Mouse (Mus musculus): ENCODE results near the gene Yes1. TPM values are rescaled to one million over a fixed set of nuclear protein-coding genes. Genes with fewer than 3 reads are reported as not detected.

Gene Yes1
- 5.7 and 6.4 TPM in 2 replicates for polyA plus RNA-seq (2015; fragmentation: Nextera tagmentation; extraction: Ambion mirVana)

DNA sequence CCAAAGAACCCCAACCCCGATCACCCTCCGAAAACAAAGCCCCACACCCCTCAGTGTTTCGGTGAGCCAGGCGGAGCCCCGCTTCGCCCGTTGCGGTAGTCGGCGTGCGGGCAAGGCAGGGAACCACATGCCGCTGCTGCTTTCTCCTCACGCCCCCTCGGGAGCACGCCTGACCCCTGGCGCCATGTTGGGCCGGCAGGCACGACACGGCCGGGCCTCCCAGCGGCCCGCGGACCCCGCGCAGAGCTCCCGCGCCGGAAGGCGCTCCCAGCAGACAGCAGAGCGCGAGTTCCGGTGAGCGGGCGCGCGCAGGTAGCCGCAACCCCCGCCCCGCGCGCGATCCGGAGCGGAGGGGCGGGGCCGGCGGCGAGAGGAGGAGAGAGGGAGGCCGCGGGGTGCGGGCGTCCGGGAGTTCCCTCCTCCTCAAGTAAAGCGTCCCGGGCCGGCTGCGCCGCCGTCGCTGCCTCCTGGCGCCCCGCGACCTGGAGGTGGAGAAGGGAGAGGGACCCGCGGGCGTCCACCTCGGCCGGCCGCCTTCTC, at the start of gene Yes1:
TSS of gene Yes1 (plus strand) at position 371 of the 540 bp plus-strand sequence.
- 1% methylated on average over 41 of the region's 69 CpGs for WGBS (ENCODE audit: insufficient replicate concordance)
- Histone ChIP-seq H3K36me3 (replicated peaks; ENCODE audit: insufficient read depth, low read length) (no peaks in the 10 kb centered on the region), H3K9ac (replicated peaks) (peak within 1 kb of the TSS; percentile 79), H3K9me3 (ENCODE audit: low read length) (no peaks in the 10 kb centered on the region), H3K27ac (ENCODE audit: low read depth) (peak within 1 kb of the TSS; percentile 89), H3K4me1 (ENCODE audit: insufficient read depth) (no peaks in the 10 kb centered on the region), H3K4me3 (ENCODE audit: low read depth, low read length) (peak within 1 kb of the TSS; percentile 85), H3K4me2 (ENCODE audit: low read depth, low read length) (peak within 1 kb of the TSS; percentile 74), H3K27me3 (ENCODE audit: insufficient read depth, low read length) (0 out of 2 replicates have a peak, but pooled peaks cover 3% of the 10 kb centered on the region)
- ATAC-seq (peak; percentile 96), DNase-seq (peak; percentile 84)
- TF ChIP-seq CTCF (IDR thresholded peaks at IDR 0.05; ENCODE audit: low read depth) (no peak), EP300 (IDR thresholded peaks at IDR 0.05; ENCODE audit: low read depth) (no peak)

DNA sequence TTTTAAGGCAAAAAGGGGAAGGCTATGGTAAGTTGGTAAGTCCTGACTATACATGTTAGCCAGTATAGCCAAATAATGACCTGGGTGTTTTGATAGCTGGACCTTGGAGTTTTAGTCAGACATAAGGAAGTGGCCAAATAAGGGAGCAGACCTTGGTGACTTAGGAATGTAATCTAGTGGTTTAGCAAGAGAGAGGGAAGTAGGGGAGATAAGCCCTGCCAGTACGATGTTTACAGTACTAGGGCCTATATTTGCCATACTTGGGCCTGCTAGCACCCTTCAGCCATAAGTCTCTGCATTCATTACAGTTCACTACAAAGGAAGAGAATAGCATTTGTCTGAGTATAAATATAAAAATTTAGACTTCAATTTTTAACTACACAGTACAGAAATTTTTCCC, 46.3 kb upstream of the Yes1 start:
- Histone ChIP-seq H3K9me3 (ENCODE audit: low read length) (no peaks in the 10 kb centered on the region), H3K4me2 (ENCODE audit: low read depth, low read length) (no peak overlapping the region), H3K27ac (ENCODE audit: low read depth) (no peak overlapping the region), H3K9ac (replicated peaks) (no peak overlapping the region), H3K36me3 (replicated peaks; ENCODE audit: insufficient read depth, low read length) (no peaks in the 10 kb centered on the region), H3K4me1 (ENCODE audit: insufficient read depth) (no peaks in the 10 kb centered on the region), H3K27me3 (ENCODE audit: insufficient read depth, low read length) (no peaks in the 10 kb centered on the region), H3K4me3 (ENCODE audit: low read depth, low read length) (no peak overlapping the region)
- TF ChIP-seq CTCF (IDR thresholded peaks at IDR 0.05; ENCODE audit: low read depth) (no peak), EP300 (IDR thresholded peaks at IDR 0.05; ENCODE audit: low read depth) (no peak)
- DNase-seq (no peak), ATAC-seq (no peak)
- 10% methylated on average over 1 of the region's 1 CpGs for WGBS (ENCODE audit: insufficient replicate concordance)

DNA sequence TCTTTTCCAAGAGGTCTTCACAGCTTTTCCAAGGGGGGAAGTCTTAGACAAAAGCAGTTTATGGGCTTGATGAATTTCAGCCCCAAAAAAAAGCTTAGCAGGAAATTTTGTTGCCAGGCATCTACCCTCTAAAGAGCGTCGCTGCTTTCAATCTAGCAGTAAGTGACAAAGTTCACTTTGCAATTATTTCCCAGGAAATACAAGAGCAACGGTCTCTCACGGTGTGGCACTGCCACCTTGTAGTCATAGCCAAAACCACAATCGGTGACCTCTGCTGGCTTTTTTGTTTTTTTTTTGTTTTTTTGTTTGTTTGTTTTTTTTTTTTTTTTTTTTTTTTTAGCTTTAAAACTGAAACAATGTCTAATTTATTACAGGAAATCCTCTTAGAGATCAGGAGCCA, 39.2 kb upstream of the Yes1 start:
- H3K9ac ChIP-seq (replicated peaks), result no peak overlapping the region
- WGBS (ENCODE audit: insufficient replicate concordance), result 28% methylated on average over 5 of the region's 5 CpGs
- H3K4me3 ChIP-seq (ENCODE audit: low read depth, low read length), result no peak overlapping the region
- TF ChIP-seq CTCF (IDR thresholded peaks at IDR 0.05; ENCODE audit: low read depth) (peak; percentile 28; the same call in 1 of the 2 replicates), EP300 (IDR thresholded peaks at IDR 0.05; ENCODE audit: low read depth) (no peak)
- H3K9me3 ChIP-seq (ENCODE audit: low read length), result no peaks in the 10 kb centered on the region
- no peak for ATAC-seq
- H3K4me1 ChIP-seq (ENCODE audit: insufficient read depth), result no peaks in the 10 kb centered on the region
- no peak for DNase-seq
- no peaks in the 10 kb centered on the region for H3K36me3 ChIP-seq (replicated peaks; ENCODE audit: insufficient read depth, low read length)
- H3K4me2 ChIP-seq (ENCODE audit: low read depth, low read length), result no peak overlapping the region
- H3K27me3 ChIP-seq (ENCODE audit: insufficient read depth, low read length), result no peaks in the 10 kb centered on the region
- no peak overlapping the region for H3K27ac ChIP-seq (ENCODE audit: low read depth)

DNA sequence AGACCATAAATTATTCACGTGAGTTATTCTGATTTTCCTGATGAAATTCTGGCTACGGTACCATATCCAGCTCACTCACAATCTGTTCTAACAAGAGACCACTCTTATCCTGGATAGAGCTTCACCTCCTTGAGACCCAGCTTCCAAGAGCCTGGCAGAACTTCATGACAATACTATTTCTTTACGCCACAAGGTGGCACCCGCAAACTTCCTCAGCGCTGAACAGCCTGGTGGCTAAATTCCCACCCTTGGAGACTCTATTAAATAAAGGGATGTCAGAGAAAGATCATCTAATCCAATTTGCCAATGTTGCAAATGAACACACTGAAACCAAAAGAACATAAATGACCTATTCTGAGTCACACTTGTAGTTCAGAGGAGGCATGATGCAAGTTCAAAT, 22.8 kb upstream of the Yes1 start:
- H3K36me3 ChIP-seq (replicated peaks; ENCODE audit: insufficient read depth, low read length), result no peaks in the 10 kb centered on the region
- no peak overlapping the region for H3K9ac ChIP-seq (replicated peaks)
- DNase-seq, result peak; percentile 39
- no peaks in the 10 kb centered on the region for H3K27me3 ChIP-seq (ENCODE audit: insufficient read depth, low read length)
- no peaks in the 10 kb centered on the region for H3K4me1 ChIP-seq (ENCODE audit: insufficient read depth)
- H3K27ac ChIP-seq (ENCODE audit: low read depth), result no peak overlapping the region
- WGBS (ENCODE audit: insufficient replicate concordance), result 10% methylated on average over 5 of the region's 5 CpGs
- H3K4me3 ChIP-seq (ENCODE audit: low read depth, low read length), result no peak overlapping the region
- ATAC-seq, result no peak
- TF ChIP-seq EP300 (IDR thresholded peaks at IDR 0.05; ENCODE audit: low read depth) (no peak), CTCF (IDR thresholded peaks at IDR 0.05; ENCODE audit: low read depth) (peak; percentile 74)
- no peak overlapping the region for H3K4me2 ChIP-seq (ENCODE audit: low read depth, low read length)
- no peaks in the 10 kb centered on the region for H3K9me3 ChIP-seq (ENCODE audit: low read length)

DNA sequence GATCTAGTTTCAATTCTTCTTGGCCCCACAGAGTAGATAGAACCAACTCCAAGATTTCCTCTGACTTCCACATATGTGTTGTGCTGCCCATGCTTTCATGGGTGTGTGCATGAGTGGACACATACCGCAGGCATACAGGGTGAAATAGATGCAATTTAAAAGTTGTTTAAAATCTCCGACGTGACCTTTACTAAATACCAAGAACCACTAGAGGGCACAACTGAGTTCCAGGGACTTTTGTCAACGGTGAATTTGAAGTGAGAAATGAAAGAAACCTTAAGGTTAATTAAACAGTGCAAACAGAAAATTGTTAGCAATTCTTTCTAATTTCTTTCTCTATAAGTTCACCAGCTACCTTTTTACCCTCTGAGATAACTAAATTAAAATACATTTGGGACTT, 17.2 kb upstream of the Yes1 start:
- DNase-seq (no peak), ATAC-seq (no peak)
- no peaks in the 10 kb centered on the region for H3K9me3 ChIP-seq (ENCODE audit: low read length)
- no peaks in the 10 kb centered on the region for H3K27me3 ChIP-seq (ENCODE audit: insufficient read depth, low read length)
- no peaks in the 10 kb centered on the region for H3K4me1 ChIP-seq (ENCODE audit: insufficient read depth)
- no peaks in the 10 kb centered on the region for H3K36me3 ChIP-seq (replicated peaks; ENCODE audit: insufficient read depth, low read length)
- 16% methylated on average over 4 of the region's 4 CpGs for WGBS (ENCODE audit: insufficient replicate concordance)
- no peak overlapping the region for H3K4me2 ChIP-seq (ENCODE audit: low read depth, low read length)
- H3K4me3 ChIP-seq (ENCODE audit: low read depth, low read length), result no peak overlapping the region
- TF ChIP-seq CTCF (IDR thresholded peaks at IDR 0.05; ENCODE audit: low read depth) (peak; percentile 71), EP300 (IDR thresholded peaks at IDR 0.05; ENCODE audit: low read depth) (no peak)
- H3K9ac ChIP-seq (replicated peaks), result no peak overlapping the region
- no peak overlapping the region for H3K27ac ChIP-seq (ENCODE audit: low read depth)

DNA sequence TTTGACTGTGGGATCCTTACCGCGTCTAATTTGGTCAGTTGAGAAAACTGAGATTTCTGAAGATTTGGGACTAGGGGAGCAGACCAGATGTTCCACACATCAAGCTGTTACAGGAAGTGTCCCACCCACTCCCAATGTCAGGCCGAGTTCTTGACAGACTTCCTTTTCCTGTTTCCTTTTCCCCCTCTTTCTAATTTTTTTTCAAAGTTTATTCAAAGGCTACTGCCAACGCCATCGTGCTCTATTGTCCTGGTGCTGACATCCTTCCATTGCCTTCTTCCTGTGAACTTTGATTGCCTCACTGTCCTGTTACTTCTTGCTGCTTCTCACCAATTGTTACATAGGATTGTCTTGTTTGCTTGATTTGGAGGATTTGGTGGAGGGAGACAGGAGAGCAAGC, 16.6 kb upstream of the Yes1 start:
- TF ChIP-seq CTCF (IDR thresholded peaks at IDR 0.05; ENCODE audit: low read depth) (no peak), EP300 (IDR thresholded peaks at IDR 0.05; ENCODE audit: low read depth) (peak; percentile 27; the same call in 1 of the 2 replicates)
- Histone ChIP-seq H3K4me1 (ENCODE audit: insufficient read depth) (no peaks in the 10 kb centered on the region), H3K4me3 (ENCODE audit: low read depth, low read length) (no peak overlapping the region), H3K9ac (replicated peaks) (no peak overlapping the region), H3K4me2 (ENCODE audit: low read depth, low read length) (no peak overlapping the region), H3K9me3 (ENCODE audit: low read length) (no peaks in the 10 kb centered on the region), H3K27ac (ENCODE audit: low read depth) (no peak overlapping the region), H3K36me3 (replicated peaks; ENCODE audit: insufficient read depth, low read length) (no peaks in the 10 kb centered on the region), H3K27me3 (ENCODE audit: insufficient read depth, low read length) (no peaks in the 10 kb centered on the region)
- no peak for DNase-seq
- ATAC-seq, result no peak
- WGBS (ENCODE audit: insufficient replicate concordance), result 32% methylated on average over 5 of the region's 5 CpGs
